Mouse (Mus musculus): ENCODE results near the gene Gm42742.

The Gm42742 gene

DNA sequence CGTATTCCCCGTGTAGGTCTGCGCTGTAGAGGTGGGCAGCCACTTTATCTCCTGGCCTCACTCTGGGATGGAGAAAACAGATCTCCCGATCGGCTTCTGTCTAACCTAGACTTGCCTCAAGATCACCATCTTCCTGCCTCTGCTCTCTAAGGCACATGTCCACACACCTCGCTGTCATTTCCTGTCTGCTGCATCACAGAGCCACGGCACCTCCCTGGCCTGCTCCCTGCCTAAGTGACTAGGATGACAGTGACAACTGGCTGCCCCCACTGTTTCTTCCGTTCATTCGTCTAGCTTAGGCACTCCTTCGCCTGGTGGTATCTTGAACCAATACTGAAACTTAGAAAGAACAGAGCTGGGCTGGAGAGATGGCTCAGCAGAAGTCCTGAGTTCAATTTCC, 21.3 kb downstream of the Gm42742 start:
- no peak for DNase-seq (ENCODE audit: low spot score)

GRCm38 (mm10) chr7:126996449-126996848, 24.4 kb downstream of the Gm42742 start:
- DNase-seq (ENCODE audit: low spot score), result no peak

DNA sequence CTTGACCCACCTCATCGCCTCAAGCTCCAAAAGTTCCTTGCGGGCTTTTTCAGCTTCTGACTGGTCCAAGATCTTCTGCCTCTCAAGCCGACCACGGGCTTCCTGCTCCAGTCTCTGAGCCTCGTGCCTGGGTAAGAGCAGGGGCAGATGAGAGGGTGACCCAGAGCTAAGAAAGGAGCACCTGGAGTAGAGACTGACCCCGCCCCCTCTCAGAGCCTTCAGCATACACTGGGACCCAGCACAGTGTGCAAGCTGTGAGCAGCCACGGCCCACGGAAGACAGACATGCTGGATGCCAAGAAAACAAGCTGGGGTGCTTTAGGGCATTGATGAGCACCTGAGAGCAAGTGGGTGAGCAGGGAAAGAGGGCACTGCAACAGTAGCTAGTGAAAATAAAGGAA, 32.1 kb downstream of the Gm42742 start:
- DNase-seq (ENCODE audit: low spot score), result no peak

- DNase-seq (ENCODE audit: low spot score), result no peak
Observed at GRCm38 (mm10) chr7:126986319-126986718, 34.6 kb downstream of the Gm42742 start.

- DNase-seq (ENCODE audit: low spot score), result no peak
Observed at GRCm38 (mm10) chr7:126984667-126985444, 36.0 kb downstream of the Gm42742 start.

DNA sequence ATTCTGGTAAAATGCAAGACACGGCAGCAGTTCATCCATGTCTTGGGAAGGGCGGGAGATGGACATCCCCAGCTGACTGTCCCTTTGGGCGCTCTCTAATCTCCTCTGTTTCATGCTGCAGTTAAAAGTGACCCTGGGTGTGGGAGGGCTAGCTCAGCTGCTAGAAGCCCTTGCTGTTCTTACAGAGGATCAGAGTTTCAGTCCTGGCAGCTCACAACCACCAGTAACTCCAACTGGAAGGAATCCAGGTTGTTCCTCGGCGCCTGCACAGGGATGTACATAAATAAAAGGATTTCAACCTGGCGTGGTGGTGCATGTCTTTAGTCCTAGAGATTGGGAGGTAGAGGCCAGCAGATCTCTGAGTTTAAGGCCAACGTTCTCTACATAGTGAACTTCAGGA, 37.8 kb downstream of the Gm42742 start:
- DNase-seq (ENCODE audit: low spot score), result no peak

- DNase-seq (ENCODE audit: low spot score), result no peak
Observed at GRCm38 (mm10) chr7:126982054-126982453, 38.8 kb downstream of the Gm42742 start.

DNA sequence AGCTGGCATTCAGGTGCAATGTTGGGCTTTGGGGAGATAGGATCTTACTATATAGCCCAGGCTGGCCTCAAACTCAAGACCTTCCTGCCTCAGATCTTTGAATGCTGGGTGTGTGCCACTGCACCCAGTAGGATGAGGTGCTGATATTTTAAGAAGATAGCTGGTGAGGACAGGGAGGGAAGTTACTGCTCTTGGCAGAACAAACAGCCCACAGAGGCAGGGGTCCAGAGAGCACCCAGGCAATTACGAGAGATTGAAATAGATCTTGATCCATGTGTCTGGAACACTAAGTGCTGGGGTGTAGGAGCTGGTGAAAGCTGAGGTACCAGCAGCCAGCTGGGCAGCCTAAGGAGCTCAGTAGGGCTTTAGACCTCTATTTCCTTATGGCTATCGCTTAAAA, 39.3 kb downstream of the Gm42742 start:
- DNase-seq (ENCODE audit: low spot score), result no peak

DNA sequence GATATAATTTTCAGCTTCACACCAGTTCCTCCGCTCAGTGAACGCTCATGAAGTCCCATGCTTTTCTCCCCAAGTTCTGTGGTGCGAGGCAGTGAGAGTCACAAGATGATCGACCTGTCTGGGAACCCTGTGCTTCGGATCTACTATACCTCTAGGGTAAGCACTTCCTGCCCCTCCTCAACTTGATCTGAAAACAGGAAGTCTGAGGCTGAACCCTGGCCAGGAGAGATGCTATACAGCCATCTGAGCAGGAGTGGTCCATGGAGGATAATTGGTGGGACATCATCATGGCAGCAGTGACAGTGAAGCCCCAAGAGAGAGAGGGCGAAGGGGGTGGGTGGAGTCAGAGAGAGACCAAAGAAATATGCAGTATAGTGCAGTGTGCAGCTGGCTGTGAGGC, 42.1 kb downstream of the Gm42742 start:
- no peak for DNase-seq (ENCODE audit: low spot score)

GRCm38 (mm10) chr7:126976878-126977459, 43.9 kb downstream of the Gm42742 start:
- DNase-seq (ENCODE audit: low spot score), result no peak

DNA sequence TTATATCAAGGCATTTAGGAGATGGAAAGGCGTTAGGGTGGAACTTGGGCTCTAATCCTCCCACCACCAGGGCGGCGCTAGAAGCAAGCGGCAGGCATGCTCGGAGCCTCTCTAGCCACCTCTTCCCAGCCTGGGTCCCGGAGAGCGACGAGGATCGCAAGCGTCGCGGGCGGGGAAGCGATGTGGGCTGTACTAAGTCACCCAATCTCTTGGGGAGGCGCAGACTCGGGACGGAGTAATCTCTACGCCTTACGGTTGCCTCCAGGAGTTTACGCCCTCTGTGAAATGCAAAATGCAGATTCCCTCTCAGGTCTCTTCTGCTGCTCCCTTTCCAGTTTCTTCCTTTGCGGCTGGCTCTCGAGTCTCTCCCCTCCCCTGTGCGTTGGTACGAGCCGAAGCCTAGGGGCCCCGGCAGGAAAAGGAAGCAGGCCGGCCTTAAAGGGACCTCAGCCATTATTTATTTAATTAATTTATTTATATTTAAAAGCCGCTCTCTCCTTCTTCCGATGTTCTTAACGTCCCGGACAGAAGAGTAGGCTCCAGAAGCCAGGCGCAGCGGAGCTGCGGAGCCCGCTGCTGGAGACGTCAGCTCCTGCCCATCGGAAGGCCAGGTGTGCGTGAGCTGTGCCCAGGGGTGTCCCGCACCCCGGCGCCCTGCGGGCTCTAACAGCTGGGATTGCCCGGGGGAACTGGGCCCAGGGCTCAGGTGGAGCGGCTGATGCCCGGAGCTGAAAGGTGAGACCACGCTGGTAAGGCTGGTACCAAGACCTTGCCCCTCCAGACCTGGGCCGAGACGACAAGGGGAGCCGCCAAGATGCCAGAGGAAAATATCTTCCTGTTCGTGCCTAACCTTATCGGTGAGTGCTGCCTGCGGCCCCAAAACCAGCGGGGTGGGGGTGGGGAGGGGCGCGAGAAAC, 44.7 kb downstream of the Gm42742 start, which contains the start of gene Cdiptos:
Gene Cdiptos, minus strand, starts transcription at position 149 of the 917 bp plus-strand sequence.
- peak; percentile 99 for DNase-seq (ENCODE audit: low spot score)

GRCm38 (mm10) chr7:126975893-126975949, 45.2 kb downstream of the Gm42742 start, which contains the start of gene Cdipt:
Gene Cdipt (plus strand): TSS chr7:126975914.
- no peak for DNase-seq (ENCODE audit: low spot score)

- no peak for DNase-seq (ENCODE audit: low spot score)
Observed at GRCm38 (mm10) chr7:126975493-126975892, 45.4 kb downstream of the Gm42742 start.

GRCm38 (mm10) chr7:126967361-126967760, 53.5 kb downstream of the Gm42742 start:
- no peak for DNase-seq (ENCODE audit: low spot score)

GRCm38 (mm10) chr7:126965568-126965967, 55.3 kb downstream of the Gm42742 start:
- no peak for DNase-seq (ENCODE audit: low spot score)
